Mouse (Mus musculus): ENCODE measurements around the gene Wnt10a. TPM values are rescaled to one million over a fixed set of nuclear protein-coding genes. Genes with fewer than 3 reads are reported as not detected.

Wnt10a gene
- total RNA-seq (2021) (1 to 10 TPM in 1 of 2 experiments, under 1 TPM in 1; 0.23 to 1.2 TPM), polyA plus RNA-seq (2012; rRNA removed) (2.1 and 2.4 TPM in 2 replicates)
- long read RNA-seq, partial matches to known transcripts = 0 of 4 reads
- long read RNA-seq, other reads (novel, unspliced or antisense) = 0 of 4 reads

DNA sequence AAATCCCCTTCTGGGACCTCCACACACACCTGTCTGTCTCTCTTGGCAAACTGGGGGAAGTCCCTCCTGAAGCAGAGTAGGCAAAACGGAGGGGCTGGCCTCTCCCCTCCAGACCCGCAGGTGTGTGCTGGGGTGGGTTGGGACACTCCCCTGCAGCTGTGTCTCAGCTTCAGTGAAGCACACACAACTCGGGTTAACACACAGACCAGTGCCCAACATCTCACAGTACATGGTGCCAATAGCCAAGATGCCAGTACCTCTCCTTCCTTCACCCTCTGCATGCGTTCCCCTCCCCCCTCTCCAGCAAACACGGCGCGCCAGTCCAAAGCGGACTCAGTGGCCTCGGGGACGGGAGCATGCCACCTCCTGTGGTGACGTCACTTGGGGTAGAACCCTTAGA is at the start of gene Wnt10a:
Gene Wnt10a, plus strand, starts transcription at position 268 of the 400 bp plus-strand sequence.
- DNase-seq = no peak

DNA sequence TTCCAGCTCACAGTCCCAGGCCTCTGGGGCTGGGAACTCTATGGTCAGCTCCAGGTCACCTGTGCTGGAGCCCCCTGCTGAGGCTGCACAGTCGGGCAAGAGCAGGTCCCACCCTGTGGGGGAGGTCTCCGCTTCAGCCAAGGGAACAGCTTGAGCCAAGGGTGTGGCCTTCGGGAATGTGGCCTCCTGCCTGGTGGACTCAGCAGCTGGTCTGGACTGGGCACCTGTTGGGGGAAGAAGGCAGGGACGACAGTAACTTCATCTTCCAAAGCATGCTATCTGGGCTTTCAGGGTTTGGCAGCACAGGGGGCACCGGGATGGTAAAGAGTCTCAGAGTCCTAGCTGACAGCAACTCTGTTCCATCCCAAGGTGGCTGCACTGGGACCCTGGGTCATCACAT is 44.0 kb upstream of the Wnt10a start:
- DNase-seq = no peak

DNA sequence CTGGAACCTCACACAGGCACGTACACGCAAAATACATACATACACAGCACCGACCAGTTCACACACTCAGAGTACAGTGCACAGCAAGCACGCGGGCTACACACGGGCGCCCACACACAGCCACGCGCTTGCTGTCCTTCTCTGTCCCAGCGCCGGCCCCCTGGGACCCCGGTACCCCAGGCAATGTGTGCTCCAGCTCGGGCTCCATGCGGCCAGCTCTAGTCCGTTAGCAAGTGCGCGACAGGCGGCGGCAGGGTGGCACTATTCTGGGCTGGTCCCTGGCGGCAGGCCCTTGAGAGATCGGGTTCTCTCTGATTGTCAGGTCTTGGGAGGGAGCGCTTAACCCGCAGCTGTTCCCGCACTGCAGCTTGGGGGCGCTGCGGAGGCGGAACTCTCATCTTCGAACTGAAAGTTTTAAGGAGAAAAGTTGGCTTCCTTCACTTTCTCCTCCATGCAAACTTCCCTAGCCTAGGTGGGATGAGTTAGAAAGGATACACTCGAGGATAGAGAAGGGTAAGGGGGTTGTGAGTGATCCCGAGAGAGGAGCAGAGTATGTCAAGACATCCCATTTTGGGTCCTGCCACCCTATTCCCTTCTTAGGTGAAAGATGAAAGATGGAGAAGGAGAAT is 42.6 kb upstream of the Wnt10a start, which contains the start of gene Prkag3:
Gene Prkag3, minus strand, starts transcription at position 579 of the 629 bp plus-strand sequence.
- peak; percentile 74 for DNase-seq

DNA sequence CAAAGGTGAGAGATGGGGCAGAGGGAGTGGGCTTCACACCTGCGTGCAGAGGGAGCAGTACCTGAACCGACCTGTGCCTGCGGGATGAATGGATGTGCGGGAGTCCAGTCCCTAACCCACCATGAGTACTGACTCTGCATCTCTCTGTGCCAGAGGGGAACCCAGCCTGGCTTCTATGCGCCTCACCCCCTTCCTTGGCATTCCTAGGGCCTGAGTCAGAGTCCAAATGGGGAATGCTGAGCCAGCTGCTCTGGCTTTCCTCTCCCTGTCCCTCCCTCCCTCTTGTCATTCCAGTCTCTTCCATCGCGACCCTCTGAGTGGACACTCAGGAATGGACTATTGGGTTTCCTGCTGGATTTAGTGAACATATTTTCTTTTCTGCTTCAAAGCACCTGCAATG is 42.0 kb upstream of the Wnt10a start:
- peak; percentile 76 for DNase-seq

DNA sequence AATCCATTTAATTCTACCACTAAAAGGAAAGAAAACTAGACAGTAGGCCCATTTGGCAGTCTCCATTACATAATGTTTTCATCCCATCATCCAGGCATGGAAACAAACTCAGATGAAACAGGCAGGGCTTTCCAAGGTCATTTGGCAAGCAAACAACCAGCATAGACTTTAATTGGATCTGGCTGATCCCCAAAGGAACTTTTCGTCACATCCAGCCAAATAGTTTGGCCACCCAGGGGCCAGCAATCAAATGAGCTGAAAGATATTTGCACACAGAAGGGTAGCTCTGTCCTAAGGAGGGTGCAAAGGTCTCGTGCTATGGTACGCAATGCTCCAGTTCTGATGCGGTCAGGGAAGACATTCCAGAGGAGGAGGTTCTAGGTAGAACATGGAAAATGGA is 40.6 kb upstream of the Wnt10a start:
- DNase-seq = peak; percentile 14

DNA sequence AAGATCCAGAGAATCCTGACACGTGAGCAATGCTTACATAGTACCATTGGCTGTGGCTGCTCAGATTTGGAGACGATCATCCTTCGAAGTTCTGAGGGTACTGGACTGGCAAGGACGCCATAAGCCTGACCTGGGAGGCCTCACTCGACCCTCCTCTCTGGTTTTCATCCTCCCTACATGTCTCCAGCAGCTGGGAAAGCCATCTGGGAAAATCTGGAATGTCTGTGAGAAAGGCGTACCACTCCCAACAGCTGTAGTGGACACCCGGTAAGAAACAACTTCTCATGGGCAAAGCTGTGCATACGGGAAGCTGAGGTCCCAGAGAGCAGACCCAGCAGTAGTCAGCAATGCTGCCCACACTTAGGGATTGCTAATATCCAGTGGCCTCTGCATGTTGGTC is 39.2 kb upstream of the Wnt10a start:
- DNase-seq = no peak

DNA sequence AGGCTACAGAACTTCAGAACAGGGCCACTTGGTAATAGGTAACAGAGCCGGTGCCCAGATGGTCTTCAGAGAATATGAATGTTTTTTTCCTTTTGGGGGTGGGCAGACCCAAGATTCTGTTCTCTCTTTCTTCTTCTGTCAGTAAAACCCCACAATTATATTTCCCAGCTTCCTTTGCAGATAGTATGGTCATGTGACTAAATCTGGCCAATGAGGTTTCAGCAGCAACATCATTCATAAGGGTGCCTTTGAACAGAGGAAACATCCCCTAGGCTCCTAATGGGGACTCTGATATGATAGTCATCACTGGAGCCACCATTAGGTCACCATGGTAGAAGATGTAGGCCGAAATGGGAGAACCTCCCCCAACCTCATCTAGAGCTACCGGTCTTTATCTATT is 38.5 kb upstream of the Wnt10a start:
- DNase-seq = no peak

DNA sequence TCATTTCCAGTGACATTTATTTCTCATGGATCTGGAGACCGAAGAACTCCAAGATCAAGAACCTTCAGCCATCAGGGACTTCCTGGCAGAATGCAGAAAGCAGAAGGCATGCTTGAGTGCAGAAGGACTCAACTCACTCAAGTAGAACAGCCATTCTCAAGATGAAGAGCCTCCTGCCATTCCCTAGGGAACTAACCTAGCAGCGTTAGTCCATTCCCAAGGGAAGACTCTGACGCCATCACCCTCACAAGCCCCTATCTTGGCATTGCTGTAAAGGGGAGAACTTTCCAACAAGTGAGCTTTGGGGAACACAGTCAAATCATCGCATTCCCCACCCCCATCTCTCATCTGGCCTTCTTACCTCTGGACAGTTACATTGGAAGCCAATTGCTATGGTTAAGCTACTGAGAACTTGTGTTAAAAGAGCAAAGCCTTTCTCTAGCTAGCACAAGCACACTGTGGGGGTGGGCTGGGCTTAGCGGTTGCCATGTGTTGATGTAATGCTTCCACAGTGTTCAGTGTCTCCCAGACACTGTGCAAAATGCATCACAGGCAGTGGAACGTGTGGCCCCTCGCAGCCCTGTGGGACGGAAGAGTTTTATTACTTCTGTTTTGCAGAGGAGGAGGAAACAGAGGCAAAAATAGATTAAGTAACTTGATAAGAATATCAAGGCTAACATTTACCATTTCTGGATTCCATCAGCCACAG is 37.9 kb upstream of the Wnt10a start:
- DNase-seq = no peak

DNA sequence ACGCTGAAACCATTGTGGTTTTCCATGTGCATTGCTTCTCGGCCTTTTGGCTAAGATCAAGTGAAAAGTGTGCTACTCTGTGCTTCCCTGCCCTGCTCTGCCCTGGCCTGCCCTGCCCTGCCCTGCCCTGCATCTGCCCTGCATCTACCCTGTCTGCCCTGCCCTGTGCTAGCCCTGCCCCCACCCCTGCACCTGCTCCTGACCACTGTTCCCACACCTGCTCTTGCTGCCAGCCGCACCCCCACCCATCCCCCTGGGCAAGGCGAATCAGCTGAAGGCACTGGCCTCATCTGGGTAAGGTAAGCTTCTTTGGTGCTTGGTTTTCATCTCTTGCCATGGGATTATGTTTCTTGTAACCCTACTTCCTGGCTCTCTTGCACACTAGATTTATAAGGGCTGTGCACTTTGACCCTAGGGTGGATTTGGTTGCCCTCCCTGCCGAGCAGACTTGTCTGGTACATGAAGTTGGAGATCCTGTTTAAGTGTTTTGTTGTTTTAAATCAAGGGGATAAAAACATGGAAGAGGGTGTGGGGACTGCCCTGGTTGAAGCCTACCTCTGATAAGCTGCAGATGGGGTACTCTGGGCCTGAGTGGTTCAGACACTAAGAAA is 37.0 kb upstream of the Wnt10a start:
- DNase-seq = no peak

DNA sequence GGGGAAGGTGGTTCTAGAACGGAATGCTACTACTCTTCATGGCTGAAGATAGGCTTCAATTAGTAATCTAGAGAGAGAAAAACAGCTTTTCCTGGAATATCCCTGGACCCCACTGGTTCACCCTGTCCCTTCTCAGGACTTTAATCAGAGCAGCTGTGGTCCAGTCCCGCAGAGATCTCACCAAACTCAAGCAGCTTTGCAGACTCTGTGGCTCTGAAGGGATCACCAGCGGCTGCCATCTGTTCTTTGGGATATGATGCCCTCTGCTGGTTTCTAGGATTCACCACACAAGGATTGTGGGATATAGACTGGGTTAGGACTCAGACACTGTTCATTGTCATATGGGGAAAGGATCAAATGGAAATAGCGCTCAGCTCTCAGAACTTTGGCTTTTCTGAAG is 31.5 kb upstream of the Wnt10a start:
- DNase-seq = peak; percentile 58

DNA sequence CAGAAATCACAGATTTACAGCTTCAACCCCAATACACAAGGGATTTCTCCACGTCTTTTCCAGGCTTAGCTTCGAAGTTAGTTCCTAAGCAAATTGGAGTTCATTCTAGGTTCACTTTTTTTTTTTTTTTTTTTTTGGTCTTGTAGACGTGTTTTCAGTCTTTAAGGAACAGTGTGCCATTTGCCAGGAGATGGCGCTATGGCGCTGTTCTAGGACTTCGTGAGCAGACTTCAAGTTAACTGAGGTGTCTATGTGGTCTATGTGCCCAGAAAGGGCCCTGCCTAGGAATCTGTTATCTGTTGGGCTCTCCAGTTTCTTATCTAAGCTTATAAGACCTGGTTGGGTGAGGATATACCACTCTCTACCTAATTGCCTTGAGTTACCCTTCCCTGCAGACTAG is 28.2 kb upstream of the Wnt10a start:
- peak; percentile 68 for DNase-seq

DNA sequence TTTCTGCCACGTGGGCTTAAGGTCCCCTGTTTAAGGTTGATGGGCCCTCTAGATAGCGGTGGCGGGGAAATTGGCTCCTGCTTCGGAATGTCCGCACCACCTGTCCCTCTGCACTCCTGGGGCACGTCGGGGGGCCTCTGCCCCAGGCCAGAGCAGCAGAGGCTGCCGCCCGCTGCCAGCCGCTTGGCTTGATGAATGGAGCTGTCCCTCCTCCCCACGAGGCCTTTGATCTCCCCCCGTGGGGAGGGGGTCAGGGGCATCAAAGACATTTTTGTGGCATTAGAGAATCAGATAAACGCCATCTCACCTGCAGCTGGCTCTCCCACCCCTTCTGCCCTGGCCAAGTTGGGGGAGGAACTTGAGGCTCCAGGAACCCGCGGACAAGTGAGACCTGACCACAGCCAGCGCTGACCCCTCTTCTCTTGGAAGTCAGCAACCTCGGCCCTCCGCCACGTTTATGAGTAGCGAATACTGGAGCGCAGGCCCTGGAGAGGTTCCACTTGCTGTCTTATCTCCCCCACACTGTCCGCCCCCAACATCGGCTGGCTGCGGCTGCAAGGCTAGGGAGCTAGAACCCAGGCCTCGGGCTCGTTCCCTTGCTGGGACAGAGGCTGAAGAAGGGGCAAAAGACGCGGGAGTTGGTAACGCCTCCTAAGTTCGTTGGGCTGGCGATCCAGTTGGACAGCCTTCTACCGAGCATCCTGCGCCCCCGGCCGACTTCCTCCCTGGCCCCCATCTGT is 20.4 kb upstream of the Wnt10a start:
- DNase-seq = no peak

DNA sequence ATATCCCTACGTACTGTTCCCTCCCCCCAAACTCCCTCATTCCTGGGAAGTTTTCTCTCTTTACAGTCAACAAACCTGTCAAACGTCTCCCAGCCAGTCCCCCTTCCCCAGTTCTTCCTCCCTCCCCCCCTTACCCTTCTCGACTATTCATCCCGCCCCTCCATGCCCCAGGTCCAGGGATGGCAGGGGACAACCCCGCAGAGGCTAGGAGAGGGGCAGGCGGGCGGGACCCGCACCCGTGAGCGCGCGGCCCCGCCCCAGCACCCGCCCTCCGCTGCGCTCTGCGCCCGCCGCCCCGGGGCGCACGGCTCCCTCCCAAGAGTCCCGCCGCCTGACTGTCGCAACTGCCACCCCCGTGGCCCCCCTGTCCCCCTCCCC is 19.9 kb upstream of the Wnt10a start:
- no peak for DNase-seq

DNA sequence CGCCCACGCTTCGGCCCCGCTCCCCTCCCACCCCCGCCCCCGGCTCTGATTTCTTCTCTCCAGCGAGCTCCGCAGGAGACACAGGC is 19.6 kb upstream of the Wnt10a start, which contains the start of gene Wnt6:
Gene Wnt6, plus strand, starts transcription at position 48 of the 86 bp plus-strand sequence.
- DNase-seq = no peak

DNA sequence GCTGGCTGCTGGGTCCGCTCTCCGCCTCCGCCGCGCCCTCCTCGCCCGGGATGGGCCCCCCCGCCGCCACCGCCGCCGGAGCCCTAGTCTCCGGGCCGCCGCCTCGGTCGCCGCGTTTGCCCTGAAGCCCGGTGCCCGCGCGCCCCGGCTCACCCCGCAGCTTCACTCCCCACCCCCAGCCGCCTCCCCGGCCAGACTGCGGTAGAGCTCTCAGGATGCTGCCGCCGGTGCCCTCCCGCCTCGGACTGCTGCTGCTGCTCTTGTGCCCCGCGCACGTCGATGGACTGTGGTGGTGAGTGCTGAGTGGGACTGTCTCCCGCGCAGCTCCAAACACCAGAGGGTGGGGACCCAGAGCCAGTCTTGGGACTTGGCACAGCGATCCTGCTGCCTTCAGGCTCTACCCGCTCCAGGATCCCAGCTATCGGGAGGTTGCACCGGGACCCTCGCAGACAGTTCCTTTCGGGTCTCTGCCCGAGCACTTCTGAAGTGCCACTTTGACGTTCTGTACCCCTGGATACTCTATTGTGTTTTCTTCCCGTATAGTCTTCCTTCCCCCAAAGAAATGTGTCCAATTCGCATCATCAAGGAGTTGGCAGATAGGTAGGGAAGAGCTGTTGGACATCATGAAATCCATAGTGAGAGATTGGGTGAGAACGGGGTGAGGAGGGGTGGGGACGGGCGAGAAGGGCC is 19.2 kb upstream of the Wnt10a start:
- peak; percentile 56 for DNase-seq

DNA sequence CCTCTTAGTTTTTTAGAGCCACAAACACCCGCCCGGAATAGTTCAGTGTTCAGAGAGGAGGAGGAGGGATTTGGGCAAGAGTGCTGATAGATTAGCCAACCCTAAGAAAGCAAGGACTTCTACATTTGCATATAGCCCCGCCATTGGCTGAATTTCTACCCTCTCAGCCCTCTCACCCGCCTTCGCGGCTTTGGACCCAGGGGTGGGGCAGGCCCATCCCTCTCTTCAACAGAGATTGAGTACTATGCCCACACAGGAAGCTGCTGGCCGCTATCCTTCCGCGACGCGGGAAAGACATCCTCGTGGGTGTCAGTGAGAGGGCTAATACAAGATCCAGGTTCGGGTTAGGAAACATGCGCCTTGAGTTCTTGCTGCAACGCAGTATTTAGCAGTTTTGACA is 18.2 kb upstream of the Wnt10a start:
- DNase-seq = peak; percentile 93

DNA sequence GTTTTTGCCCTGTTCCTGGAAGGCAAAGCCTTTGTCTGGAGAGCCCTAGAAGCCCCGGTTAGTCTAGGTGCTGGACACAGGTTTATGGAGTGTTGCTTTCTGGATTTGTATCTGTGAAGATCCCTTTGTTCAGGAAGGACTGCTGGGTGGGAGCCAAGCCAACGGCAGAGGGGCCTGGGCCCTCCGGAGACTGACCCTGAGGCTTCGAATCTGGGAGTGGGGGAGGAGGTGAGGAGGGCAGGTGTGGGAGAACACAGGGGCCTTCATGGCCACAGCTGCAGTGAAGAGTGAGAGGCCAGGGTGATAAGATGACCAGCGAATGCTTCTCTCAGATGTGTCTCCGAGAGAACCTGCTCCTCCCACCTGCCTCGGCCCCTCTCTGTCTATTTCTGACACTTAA is 17.3 kb upstream of the Wnt10a start:
- no peak for DNase-seq

DNA sequence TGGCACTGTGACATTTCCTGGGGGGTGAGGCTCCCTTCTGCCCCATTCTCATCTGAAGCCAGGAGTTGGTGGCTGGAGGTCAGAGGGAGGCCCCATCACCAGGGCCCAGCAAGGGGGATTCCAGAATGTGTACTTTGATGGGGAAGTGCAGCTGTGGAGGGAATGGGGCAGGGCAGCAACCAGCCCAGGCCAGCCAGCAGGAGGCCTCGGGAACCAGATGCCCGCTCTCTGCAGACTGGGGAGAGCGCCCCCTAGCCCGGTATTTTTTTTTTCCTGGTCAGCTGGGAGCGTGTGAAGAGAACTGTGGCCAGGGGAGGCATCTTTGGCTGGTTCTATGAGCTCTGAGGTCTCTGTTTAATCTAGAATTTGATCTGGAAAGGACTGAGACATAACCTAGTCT is 15.5 kb upstream of the Wnt10a start:
- DNase-seq = no peak

DNA sequence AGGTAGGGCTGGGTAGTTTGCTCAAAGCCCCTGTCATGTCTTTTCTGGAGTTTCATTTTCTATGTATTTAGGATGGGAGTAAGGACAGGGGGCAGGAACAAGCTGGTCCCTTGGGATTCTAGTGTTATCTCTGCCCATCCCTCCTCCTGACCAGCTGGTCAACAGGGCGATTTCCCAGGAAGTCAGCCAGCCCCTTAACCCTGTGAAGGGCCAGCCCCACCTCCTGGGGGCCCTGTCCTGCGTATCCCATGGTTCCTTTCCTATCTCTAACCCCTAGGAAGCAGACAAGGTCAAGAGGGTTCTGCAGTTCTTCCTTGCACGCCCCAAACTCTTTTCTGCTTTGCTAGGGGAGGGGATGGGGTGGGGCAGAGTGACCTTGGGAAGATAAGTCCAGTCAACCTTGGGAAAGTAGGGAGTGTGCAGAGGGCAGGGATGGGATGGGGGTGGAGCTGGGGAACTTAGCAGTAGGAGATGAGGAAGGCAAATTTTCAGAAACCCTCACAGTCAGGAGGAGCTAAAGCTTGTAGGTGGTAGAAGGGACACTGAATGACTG is 12.3 kb upstream of the Wnt10a start:
- DNase-seq = no peak

DNA sequence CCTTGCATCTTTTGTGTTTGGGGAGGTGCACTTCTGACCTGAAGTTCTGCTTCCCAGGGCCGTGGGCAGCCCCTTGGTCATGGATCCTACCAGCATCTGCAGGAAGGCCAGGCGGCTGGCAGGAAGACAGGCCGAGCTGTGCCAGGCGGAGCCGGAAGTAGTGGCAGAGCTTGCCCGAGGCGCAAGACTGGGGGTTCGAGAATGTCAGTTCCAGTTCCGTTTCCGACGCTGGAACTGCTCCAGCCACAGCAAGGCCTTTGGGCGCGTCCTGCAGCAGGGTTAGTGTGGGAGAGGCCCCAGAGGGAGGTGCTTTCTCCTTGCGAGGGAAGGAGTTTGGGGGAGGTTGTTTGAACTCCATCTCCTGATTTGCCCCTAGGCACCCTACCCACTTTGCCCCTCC is 9.3 kb upstream of the Wnt10a start:
- DNase-seq = no peak

DNA sequence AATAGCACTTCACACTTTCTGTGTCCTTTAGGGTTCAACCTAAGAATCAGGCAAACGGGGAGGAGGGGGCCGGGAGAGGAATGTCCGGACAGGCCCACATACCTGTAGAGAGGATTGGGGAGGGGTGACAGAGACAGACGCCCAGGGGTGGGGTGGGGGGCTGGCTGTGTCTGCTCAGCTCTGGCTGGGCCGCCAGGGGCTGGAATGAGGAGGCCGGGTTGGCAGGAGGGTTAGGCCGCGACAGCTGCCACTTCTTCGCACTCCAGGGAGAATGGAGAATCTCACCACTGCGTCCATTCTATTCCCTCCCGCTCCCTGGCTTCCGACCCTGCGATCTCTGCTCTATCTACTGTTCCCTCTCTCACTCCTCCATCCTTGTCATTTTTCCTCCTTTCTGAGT is 7.8 kb upstream of the Wnt10a start:
- DNase-seq = no peak
